Mouse (Mus musculus) midbrain, embryonic 12.5 days (tissue): Measurements from ENCODE around the gene Agap1. TPM values are rescaled to one million over a fixed set of nuclear protein-coding genes. Genes with fewer than 3 reads are reported as not detected.

Source experiments
- ATAC-seq: fragments of 200-750 bp; cut with Nextera tagmentation; 2 replicates; pipeline ENCODE4 v1.8.0; 2017; ENCODE audit warnings: low read depth, moderate TSS enrichment, moderate library complexity; ENCODE audit not compliant: low FRiP score
- H3K27ac ChIP-seq: fragments of 300-500 bp; sonication (generic); replicated peaks from 2 replicates; pipeline ENCODE4 v1.5.1; 2016; ENCODE audit warnings: mild to moderate bottlenecking
- H3K27me3 ChIP-seq: fragments of 300-500 bp; sonication (generic); 2 replicates; pipeline ENCODE4 v1.6.1; 2016; ENCODE audit warnings: mild to moderate bottlenecking
- H3K36me3 ChIP-seq: fragments of 300-500 bp; sonication (generic); 2 replicates; pipeline ENCODE4 v1.6.1; 2016
- H3K4me1 ChIP-seq: fragments of 300-500 bp; sonication (generic); 2 replicates; pipeline ENCODE4 v1.6.1; 2016
- H3K4me2 ChIP-seq: fragments of 300-500 bp; sonication (generic); replicated peaks from 2 replicates; pipeline ENCODE4 v1.6.1; 2016; ENCODE audit warnings: mild to moderate bottlenecking, moderate library complexity
- H3K4me3 ChIP-seq: fragments of 300-500 bp; sonication (generic); 2 replicates; pipeline ENCODE4 v1.5.1; 2016; ENCODE audit warnings: mild to moderate bottlenecking
- H3K9ac ChIP-seq: fragments of 300-500 bp; sonication (generic); replicated peaks from 2 replicates; pipeline ENCODE4 v1.6.1; 2016; ENCODE audit warnings: mild to moderate bottlenecking, moderate library complexity
- H3K9me3 ChIP-seq: fragments of 300-500 bp; sonication (generic); 2 replicates; pipeline ENCODE4 v1.6.1; 2016; ENCODE audit warnings: mild to moderate bottlenecking
- WGBS: fragments of 180-500 bp; shearing (Covaris S2); methylation state at CpG from one replicate; pipeline ENCODE4 v1.1.7; 2016; 5-methylcytosine and 5-hydroxymethylcytosine counted together
- polyA plus RNA-seq: library from polyadenylated mRNA; unstranded; fragments of >200 nt; fragmentation: Nextera tagmentation; extraction: Ambion mirVana; gene quantifications from 2 replicates; pipeline ENCODE4 v1.2.1, GENCODE M21; 2016

Agap1 gene
- polyA plus RNA-seq, 1 experiment from 2014 or later, result 61.9 TPM

DNA sequence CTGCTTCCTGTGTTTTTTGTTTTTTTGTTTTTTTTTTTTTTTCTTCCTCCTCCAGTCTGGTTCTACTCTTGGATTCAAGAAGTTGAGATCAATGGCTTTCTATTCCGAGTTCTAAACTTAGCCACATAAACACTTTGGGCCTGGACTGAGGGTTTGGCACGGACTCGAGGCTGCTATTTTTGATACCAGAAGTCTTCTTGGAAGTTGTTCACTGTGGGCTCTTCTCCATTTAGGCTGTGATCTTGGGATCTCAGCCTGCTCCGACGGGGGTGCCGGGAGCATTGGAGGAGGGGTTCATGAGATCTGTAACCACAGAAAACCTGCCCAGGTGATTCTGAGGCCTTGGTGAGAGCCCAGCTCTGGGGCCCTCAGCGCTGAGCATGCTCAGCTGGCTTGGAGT lies 140.8 kb downstream of the Agap1 start:
- Histone ChIP-seq H3K27me3 (no peaks in the 10 kb centered on the region), H3K4me3 (no peak overlapping the region), H3K36me3 (peaks cover 15% of the 10 kb centered on the region), H3K4me1 (peaks cover 25% of the 10 kb centered on the region), H3K4me2 (no peak overlapping the region), H3K9ac (no peak overlapping the region), H3K9me3 (peaks cover 8% of the 10 kb centered on the region), H3K27ac (no peak overlapping the region)
- WGBS, result 97% methylated on average over 7 of the region's 7 CpGs
- no peak for ATAC-seq

DNA sequence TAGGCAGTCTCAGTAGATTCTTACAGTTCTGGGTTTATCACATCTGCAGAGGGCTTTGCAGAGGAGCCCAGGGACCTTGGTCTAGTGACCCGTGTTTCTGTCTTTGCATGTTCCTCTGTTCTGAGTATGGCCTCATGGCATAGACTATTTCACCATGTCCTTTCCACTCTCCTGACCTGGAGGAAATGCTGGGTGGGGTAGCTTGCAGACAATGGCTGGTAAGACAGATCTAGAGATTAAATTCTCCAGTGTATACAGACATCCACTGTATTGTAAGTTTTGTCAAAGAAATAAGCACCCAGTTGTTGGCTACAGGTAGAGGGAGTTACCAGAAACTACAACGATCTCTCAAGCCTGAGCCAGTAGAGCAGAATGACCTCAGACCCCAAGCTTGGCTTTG lies 141.6 kb downstream of the Agap1 start:
- peaks cover 8% of the 10 kb centered on the region for H3K9me3 ChIP-seq
- H3K27ac ChIP-seq, result no peak overlapping the region
- no peak for ATAC-seq
- no peak overlapping the region for H3K4me2 ChIP-seq
- peaks cover 33% of the 10 kb centered on the region for H3K4me1 ChIP-seq
- H3K4me3 ChIP-seq, result no peak overlapping the region
- H3K9ac ChIP-seq, result no peak overlapping the region
- WGBS, result 93% methylated on average over 2 of the region's 2 CpGs
- H3K27me3 ChIP-seq, result no peaks in the 10 kb centered on the region
- H3K36me3 ChIP-seq, result peaks cover 11% of the 10 kb centered on the region

DNA sequence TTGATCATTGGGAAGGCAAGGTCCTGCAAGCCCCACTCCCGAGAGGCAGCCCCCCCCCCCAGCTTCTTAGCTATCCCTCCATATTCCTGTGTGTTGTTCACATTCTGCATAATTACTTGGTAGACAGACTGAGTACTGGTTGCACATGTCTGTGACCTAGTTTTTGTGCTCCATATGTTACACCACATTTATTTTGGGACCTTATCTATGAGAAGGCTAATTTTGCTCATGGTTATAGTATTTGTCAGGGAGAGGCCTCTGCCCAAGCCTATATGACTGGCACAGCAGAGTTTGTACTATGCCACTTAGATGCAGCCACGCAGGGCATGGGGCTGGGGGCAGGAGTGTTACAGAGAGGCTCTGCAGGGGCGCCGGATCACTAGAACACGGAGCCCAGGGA lies 144.3 kb downstream of the Agap1 start:
- ATAC-seq, result no peak
- Histone ChIP-seq H3K4me1 (peaks cover 45% of the 10 kb centered on the region), H3K9me3 (no peaks in the 10 kb centered on the region), H3K27me3 (no peaks in the 10 kb centered on the region; the same call in 1 of the 2 replicates), H3K9ac (no peak overlapping the region), H3K4me3 (no peak overlapping the region), H3K27ac (no peak overlapping the region), H3K4me2 (no peak overlapping the region), H3K36me3 (no peaks in the 10 kb centered on the region)
- 89% methylated on average over 5 of the region's 5 CpGs for WGBS

DNA sequence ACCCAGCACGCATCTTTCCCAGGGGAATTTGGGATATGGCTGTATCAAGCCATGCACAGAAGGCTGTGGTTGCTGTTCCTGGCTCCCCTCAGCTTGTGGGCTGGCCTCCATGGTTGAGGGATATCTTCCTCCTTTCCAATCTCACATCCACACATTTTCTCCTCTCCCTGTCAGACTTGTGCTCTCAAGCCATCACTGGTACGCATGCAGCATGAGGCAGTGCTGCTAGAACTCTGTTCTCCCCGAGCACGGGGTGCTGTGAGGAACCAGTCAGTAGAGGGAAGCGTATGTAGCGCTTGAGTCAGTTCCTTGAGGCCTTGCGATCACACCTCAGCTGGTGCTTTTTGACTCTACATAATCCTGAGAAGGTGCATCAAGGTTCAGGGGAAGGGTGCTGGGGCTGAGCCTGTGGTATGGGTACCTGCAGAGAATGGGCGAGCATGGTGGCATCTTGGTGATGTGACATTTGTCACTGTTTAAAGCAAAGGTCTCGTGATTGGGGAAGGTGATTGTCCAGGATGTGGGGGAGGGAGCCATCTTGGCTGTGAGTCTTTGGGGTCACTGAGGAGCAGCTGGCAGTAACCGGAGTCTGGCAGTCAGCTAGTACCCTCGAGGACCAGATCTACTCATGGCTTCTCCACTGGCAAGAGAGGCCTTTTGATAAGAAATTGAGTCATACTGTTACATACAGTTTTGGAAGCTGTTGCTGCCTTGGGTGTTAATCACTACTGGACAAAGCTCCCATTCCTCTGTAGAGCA lies 145.6 kb downstream of the Agap1 start:
- H3K27ac ChIP-seq, result 0 out of 2 replicates have a peak overlapping the region, but pooled peaks have one; percentile 22
- peaks cover 39% of the 10 kb centered on the region for H3K4me1 ChIP-seq
- ATAC-seq, result no peak
- H3K4me3 ChIP-seq, result no peak overlapping the region
- no peak overlapping the region for H3K4me2 ChIP-seq
- no peaks in the 10 kb centered on the region for H3K36me3 ChIP-seq
- no peak overlapping the region for H3K9ac ChIP-seq
- H3K27me3 ChIP-seq, result no peaks in the 10 kb centered on the region; the same call in 1 of the 2 replicates
- no peaks in the 10 kb centered on the region for H3K9me3 ChIP-seq
- WGBS, result 88% methylated on average over 11 of the region's 11 CpGs

DNA sequence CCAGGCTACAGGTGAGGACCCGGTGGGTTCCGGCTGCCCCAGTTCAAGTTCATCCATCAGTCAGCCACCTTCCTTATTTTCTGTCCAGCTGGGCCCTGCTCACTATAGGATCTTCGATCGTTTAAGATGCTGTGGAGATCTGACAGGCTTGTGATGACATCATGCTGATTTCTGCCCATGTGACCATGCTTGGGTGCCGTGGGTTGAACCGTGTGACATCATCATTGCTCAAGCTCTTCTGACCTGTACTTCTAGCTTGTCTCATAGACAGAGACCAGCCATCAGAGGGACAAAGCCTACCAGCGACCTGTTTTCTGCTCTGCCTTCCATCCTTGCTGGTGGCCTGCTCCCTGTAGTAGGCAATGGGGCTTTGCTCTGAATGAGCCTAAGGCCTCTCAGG lies 146.7 kb downstream of the Agap1 start:
- H3K4me1 ChIP-seq, result peaks cover 39% of the 10 kb centered on the region
- no peak overlapping the region for H3K9ac ChIP-seq
- no peak overlapping the region for H3K4me3 ChIP-seq
- no peak overlapping the region for H3K4me2 ChIP-seq
- no peak for ATAC-seq
- H3K36me3 ChIP-seq, result peaks cover 10% of the 10 kb centered on the region; the same call in 1 of the 2 replicates
- H3K27me3 ChIP-seq, result no peaks in the 10 kb centered on the region; the same call in 1 of the 2 replicates
- H3K27ac ChIP-seq, result no peak overlapping the region
- H3K9me3 ChIP-seq, result no peaks in the 10 kb centered on the region
- WGBS, result 90% methylated on average over 7 of the region's 7 CpGs

DNA sequence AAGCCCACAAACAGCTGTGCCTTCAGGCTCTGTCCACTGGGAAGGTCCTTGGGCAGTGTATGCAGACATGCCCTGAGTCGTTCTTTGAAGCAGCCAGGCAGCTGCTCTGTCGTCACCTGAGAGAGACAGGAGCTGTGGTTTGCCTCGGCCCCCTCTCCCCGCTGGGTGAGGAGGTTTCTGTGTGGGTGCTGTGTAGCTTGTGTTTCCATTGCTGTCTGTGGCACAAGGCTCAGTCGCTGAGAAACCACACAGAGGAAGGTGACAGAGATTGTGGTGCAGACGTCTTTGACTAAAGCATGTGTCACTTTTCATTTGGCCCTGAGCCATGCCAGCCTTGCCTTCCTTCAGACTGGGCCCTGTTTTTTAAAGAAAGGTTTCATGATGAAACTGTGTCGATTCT lies 148.3 kb downstream of the Agap1 start:
- no peak overlapping the region for H3K4me2 ChIP-seq
- WGBS, result 56% methylated on average over 7 of the region's 7 CpGs
- H3K27ac ChIP-seq, result no peak overlapping the region
- peaks cover 16% of the 10 kb centered on the region; the same call in 1 of the 2 replicates for H3K36me3 ChIP-seq
- no peaks in the 10 kb centered on the region; the same call in 1 of the 2 replicates for H3K27me3 ChIP-seq
- H3K4me1 ChIP-seq, result peaks cover 39% of the 10 kb centered on the region
- no peak overlapping the region for H3K4me3 ChIP-seq
- ATAC-seq, result no peak
- H3K9ac ChIP-seq, result no peak overlapping the region
- H3K9me3 ChIP-seq, result no peaks in the 10 kb centered on the region

DNA sequence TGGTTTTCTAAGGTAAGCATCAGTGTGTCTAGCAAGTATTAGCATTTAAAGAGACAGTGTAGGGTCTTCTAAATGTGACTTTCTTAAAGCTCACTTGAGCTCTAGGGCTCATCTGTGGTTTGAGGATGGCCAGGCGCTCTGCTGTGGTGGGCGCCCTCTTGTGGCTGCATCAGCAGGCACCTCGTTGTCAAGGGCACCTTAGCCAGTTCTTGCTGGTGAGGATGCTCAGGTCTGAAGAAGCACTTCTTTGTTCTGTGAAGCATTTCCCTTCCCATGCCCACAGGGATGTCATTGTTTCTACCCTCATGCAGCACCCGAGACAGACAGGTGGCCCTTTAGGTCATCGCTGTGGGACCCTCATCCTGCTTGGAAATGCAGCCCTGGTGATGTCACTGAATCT lies 152.0 kb downstream of the Agap1 start:
- peaks cover 37% of the 10 kb centered on the region for H3K36me3 ChIP-seq

DNA sequence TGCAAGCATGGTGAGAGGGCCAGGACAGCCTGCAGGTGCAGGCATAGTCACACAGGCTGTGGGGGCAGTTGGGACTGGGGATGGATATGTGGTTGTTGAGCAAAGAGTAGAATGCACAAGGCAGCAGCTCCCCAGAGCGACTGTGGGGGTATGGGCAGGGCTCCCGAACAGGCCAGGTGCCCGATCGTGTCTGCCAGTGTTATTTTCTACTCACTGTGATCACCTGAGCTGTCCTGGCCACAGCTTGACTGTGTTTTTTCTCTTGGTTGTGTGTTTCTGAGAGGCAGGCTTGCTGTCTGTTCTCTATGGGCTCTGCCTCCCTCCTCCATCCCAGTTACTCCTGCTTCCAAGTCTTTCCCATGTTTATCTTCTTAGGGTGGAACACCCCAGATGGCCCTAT lies 154.2 kb downstream of the Agap1 start:
- no peak for ATAC-seq
- H3K4me1 ChIP-seq, result no peaks in the 10 kb centered on the region; the same call in 1 of the 2 replicates
- H3K4me3 ChIP-seq, result no peak overlapping the region
- no peak overlapping the region for H3K27ac ChIP-seq
- no peaks in the 10 kb centered on the region for H3K9me3 ChIP-seq
- peaks cover 50% of the 10 kb centered on the region for H3K36me3 ChIP-seq
- no peak overlapping the region for H3K4me2 ChIP-seq
- no peaks in the 10 kb centered on the region for H3K27me3 ChIP-seq
- WGBS, result 86% methylated on average over 4 of the region's 4 CpGs
- no peak overlapping the region for H3K9ac ChIP-seq

More for the DNA sequence above, 152.0 kb downstream of the Agap1 start:
- Histone ChIP-seq H3K27ac (no peak overlapping the region), H3K4me1 (peaks cover 13% of the 10 kb centered on the region), H3K9ac (no peak overlapping the region), H3K4me3 (no peak overlapping the region), H3K27me3 (no peaks in the 10 kb centered on the region; the same call in 1 of the 2 replicates), H3K9me3 (no peaks in the 10 kb centered on the region), H3K4me2 (no peak overlapping the region)
- no peak; the same call in 1 of the 2 replicates for ATAC-seq
- WGBS, result 44% methylated on average over 5 of the region's 5 CpGs

DNA sequence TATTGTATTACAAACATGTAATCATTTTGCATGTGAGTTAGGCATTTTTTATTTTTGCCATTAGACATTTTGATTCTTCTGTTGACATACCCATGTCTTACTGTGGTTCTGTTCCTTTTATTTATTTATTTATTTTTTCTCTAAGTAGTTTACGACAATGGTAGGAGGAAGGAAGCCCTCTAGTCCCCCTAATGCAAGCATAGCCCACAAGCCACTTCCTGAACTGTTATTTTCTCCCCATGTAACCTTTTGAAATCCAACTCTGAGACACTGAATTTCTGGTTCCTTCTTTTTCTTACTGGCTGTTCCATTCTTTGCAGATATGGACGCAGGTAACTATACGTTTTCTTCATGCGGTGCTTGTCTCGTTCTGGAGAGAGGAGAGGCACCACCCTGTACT lies 155.4 kb downstream of the Agap1 start:
- no peak for ATAC-seq

DNA sequence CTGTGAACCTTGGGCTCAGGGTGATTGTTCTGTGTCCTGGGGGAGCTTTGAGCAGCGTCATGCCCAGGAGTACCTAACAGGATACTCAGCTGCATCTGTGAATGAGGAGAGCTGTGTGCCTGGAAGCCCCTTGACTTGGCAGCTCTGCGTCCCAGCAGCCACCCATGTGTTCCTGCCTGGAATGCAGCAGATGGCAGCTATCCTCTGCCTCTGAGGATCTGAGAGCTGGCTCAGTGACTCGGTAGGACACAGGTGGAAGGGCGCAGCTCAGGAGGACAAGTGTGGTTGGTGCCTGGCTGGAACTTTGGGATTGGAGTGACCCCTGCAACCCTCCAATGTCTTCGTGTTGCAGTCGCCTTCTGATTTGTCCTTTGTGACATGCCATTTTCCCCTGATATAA lies 156.9 kb downstream of the Agap1 start:
- Histone ChIP-seq H3K9me3 (no peaks in the 10 kb centered on the region), H3K4me2 (no peak overlapping the region), H3K9ac (no peak overlapping the region), H3K4me3 (no peak overlapping the region), H3K27me3 (no peaks in the 10 kb centered on the region), H3K36me3 (peaks cover 53% of the 10 kb centered on the region), H3K27ac (no peak overlapping the region), H3K4me1 (no peaks in the 10 kb centered on the region; the same call in 1 of the 2 replicates)
- ATAC-seq, result no peak
- 94% methylated on average over 6 of the region's 6 CpGs for WGBS

More for the DNA sequence above, 155.4 kb downstream of the Agap1 start:
- no peak overlapping the region for H3K4me2 ChIP-seq
- no peaks in the 10 kb centered on the region; the same call in 1 of the 2 replicates for H3K4me1 ChIP-seq
- no peaks in the 10 kb centered on the region for H3K9me3 ChIP-seq
- no peak overlapping the region for H3K27ac ChIP-seq
- H3K4me3 ChIP-seq, result no peak overlapping the region
- H3K36me3 ChIP-seq, result peaks cover 62% of the 10 kb centered on the region
- WGBS, result 95% methylated on average over 5 of the region's 5 CpGs
- no peak overlapping the region for H3K9ac ChIP-seq
- no peaks in the 10 kb centered on the region for H3K27me3 ChIP-seq

DNA sequence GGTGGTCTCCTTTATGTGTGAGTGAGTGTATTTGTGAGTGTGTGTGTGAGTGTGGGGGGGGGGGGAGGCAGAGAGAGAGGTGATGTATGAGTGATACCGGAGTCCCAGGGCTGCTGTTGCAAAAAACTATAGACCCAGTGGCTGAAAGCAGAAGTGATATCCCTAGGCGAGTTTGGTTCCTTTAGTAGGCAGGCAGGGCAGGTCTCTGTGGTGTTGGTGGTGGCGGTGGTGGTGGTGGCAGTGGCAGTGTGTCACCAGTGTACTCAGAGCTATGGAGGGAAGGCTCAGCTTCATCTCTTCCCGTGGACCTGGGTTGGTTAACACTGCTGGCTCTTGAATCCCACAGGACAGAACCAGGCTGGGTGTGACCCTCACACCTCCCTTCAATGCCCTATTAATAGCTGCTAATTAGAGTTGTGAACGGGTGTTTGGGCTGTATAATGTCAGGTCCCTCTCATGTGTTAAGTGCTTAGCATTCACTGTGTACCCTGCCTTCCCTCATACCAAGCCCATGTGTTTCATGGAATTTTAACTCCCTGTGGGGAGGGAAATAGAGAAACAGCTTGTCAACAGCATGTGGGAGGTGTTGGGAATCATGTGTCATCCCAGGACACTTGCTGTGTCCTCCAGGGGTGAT lies 158.7 kb downstream of the Agap1 start:
- Histone ChIP-seq H3K4me1 (no peaks in the 10 kb centered on the region), H3K4me2 (no peak overlapping the region), H3K27me3 (no peaks in the 10 kb centered on the region), H3K36me3 (peaks cover 58% of the 10 kb centered on the region), H3K27ac (no peak overlapping the region), H3K4me3 (no peak overlapping the region), H3K9me3 (no peaks in the 10 kb centered on the region), H3K9ac (no peak overlapping the region)
- no peak for ATAC-seq
- 78% methylated on average over 5 of the region's 5 CpGs for WGBS

DNA sequence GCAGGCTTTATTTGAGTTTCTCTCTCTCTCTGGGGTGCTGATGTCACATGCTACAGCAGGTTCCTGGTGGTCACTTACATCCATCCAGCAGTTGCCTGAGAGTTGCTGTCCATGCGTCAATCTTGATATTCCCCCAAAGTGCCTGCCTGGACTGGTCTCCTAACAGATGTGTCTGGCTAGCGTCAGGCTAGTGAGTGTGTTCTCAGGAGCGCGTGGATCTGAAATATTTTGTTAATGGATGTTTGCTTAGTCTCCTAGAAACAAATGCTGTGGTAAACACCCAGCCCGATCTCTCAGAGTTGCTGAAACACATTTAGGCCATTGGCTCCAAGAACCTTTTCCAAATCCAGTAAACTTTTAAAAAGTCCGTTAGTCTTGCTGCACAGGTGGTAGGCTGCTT lies 161.9 kb downstream of the Agap1 start:
- H3K9ac ChIP-seq, result no peak overlapping the region
- WGBS, result 90% methylated on average over 6 of the region's 6 CpGs

More for the DNA sequence above, 161.9 kb downstream of the Agap1 start:
- H3K27me3 ChIP-seq, result no peaks in the 10 kb centered on the region
- ATAC-seq, result no peak
- no peak overlapping the region for H3K27ac ChIP-seq
- H3K9me3 ChIP-seq, result no peaks in the 10 kb centered on the region
- H3K36me3 ChIP-seq, result peaks cover 37% of the 10 kb centered on the region
- peaks cover 3% of the 10 kb centered on the region; the same call in 1 of the 2 replicates for H3K4me1 ChIP-seq
- no peak overlapping the region for H3K4me3 ChIP-seq
- H3K4me2 ChIP-seq, result no peak overlapping the region
